Mouse (Mus musculus) thymus, postnatal 4 days (tissue): ENCODE measurements at regions not wholly inside any gene's neighbourhood (a gene's known extent, or its start where the extent isn't known, plus 50 kb on each side); places are given as distances from the start of the nearest gene placed in this dataset.
A peak's percentile ranks its signal among the peaks of the same experiment; 100 is the strongest.
"Not testable (repeated sequence)": the region's sequence is repeated elsewhere in the genome, so short reads cannot be mapped to it uniquely, and the experiment has no call there.

ENCODE experiments used
- DNase-seq: peaks from one replicate; pipeline ENCODE4 v3.0.0; 2021

GRCm38 (mm10) chr8:20495542-20495941, 119.2 kb upstream of the Gm21119 start:
- not testable (repeated sequence) for DNase-seq

GRCm38 (mm10) chr8:20513920-20514319, 100.8 kb upstream of the Gm21119 start:
- not testable (repeated sequence) for DNase-seq

GRCm38 (mm10) chr8:20516324-20516830, 98.3 kb upstream of the Gm21119 start:
- not testable (repeated sequence) for DNase-seq

- DNase-seq = not testable (repeated sequence)
Measured at GRCm38 (mm10) chr8:20517551-20517950, 97.2 kb upstream of the Gm21119 start.

GRCm38 (mm10) chr8:20524539-20524938, 90.2 kb upstream of the Gm21119 start:
- DNase-seq = not testable (repeated sequence)

GRCm38 (mm10) chr8:20529048-20529447, 85.7 kb upstream of the Gm21119 start:
- not testable (repeated sequence) for DNase-seq

GRCm38 (mm10) chr8:20539031-20539430, 75.7 kb upstream of the Gm21119 start:
- DNase-seq = not testable (repeated sequence)

GRCm38 (mm10) chr8:20544084-20544483, 70.6 kb upstream of the Gm21119 start:
- DNase-seq = not testable (repeated sequence)

- DNase-seq = not testable (repeated sequence)
Measured at GRCm38 (mm10) chr8:20545347-20545746, 69.4 kb upstream of the Gm21119 start.

GRCm38 (mm10) chr8:20546401-20546800, 68.3 kb upstream of the Gm21119 start:
- DNase-seq = not testable (repeated sequence)

GRCm38 (mm10) chr8:20550054-20550778, 64.5 kb upstream of the Gm21119 start:
- DNase-seq = peak; percentile 79

GRCm38 (mm10) chr8:20556501-20557181, 58.1 kb upstream of the Gm21119 start:
- DNase-seq = not testable (repeated sequence)

GRCm38 (mm10) chr8:20557184-20557583, 57.5 kb upstream of the Gm21119 start:
- DNase-seq = not testable (repeated sequence)

- peak; percentile 54 for DNase-seq
Measured at GRCm38 (mm10) chr8:20557609-20558008, 57.1 kb upstream of the Gm21119 start.
